Mouse (Mus musculus) Muller cell, postnatal 12 days (primary cell): ENCODE data around the gene Bhlhe41.

ENCODE experiments used
- DNase-seq: peaks from one replicate; pipeline ENCODE4 v3.0.0-alpha.2; 2015; ENCODE audit errors: inconsistent ontology term

Bhlhe41 gene

DNA sequence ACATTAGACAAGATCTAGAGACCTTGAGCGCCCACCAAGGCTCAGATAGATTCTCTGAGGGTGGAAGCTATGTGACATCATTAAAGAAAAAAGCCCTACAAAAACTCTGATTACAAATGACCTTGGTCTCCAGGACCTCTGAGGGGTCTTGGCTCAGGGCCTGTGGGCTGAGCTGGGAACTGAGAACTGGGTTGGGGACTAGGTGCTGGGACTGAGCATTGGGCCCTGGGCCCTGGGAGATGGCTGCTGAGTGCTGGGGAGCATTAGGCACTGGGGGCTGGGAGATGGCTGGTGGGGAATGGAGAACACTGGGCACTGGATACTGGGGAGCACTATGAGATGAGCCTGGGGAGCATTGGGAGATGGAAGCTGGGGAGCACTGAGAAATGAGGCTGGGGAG is 19.3 kb downstream of the Bhlhe41 start:
- DNase-seq: no peak

DNA sequence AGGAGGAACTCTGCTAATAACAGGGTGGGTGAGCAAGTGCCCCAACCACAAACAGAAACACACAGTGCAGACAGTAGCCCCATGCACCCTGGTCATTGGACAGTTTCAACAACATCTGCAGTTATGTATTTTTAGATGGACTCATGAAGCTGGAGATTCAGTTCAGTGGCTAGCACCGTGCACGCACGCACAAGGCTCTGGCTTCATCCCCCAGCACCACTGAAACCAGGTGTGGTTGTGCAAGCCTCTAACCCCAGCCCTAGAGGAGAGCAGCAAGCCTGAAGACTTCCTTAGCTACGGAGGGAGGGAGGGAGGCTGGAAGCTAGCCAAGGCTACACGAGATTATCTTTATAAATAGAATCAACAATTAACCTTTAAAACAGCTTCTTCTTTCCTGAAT is 19.7 kb downstream of the Bhlhe41 start:
- no peak for DNase-seq

DNA sequence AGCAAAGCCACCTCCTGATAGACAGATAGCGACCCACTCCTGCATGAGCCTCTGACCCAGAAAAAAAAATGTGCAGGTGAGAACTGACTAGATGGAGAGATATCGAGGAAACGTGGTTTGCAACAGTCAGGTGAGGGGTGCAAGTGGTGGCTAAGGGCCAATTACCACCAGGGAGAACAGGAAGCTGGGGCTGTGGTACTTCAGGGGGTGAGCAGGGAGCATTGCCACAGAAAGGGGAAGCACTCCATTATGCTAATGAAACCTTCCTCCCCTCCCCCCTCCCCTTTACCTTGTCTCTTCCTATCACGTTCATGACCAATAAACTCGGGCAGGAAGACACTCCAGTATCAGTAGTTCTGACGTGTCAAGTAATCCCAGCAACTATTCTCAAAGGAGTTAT is 30.0 kb downstream of the Bhlhe41 start:
- no peak for DNase-seq

DNA sequence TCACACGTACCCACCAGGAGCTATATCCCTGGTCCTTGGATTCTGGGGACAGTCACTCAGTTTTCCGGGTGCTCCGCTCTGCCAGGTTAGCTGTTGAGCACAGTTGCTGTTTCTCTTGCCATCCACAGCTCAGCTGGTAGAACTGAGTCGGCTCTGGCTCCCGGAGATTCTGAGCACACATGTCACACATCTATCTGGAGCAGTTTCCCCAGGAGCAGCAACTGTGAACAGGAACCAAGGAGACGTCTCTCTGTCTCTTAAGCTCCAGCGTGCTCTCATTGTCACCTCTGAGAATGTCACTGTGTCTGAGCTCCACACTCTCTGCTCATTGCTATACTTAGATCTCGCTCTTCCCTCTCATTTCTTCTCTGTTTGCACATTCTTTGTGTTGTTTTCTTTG is 32.4 kb downstream of the Bhlhe41 start:
- DNase-seq: no peak

DNA sequence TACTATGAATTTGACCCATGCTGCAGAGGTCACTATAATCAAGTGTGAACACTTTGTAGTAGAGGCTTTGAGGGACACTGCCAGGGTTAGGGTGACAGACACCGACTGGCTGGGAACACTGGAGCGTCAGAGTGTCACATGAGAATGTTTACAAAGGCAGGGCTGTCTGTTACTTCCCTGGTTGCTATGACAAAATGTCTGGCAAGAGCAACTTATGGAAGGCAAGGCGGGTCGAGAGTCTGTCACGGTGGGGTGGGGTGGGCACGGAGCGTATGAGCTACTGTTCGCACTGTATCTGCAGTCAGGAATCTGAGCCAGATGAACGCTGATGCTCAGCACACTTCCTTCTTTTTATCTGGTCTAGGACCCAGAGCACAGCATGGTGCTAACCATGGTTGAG is 34.7 kb downstream of the Bhlhe41 start:
- DNase-seq: no peak

DNA sequence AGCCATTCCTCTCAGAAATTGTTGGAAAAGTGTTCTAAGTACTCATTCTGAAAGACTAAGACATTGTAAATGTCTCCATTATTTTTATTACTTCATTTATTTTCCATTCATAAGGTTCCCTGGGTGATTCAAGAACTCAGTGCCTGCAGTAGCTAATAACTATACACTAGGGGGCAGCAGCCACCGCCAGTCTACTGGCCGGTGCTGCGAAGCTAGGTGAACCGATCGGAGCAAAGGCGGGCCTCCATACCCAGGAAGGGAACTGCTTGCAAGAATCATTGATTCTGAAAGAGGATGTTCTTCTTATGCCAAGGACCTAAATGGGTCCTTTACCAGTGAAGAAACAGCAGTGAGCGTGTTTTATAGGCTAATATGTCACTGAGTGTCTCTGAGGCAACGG is 35.2 kb downstream of the Bhlhe41 start:
- peak; percentile 64 for DNase-seq

DNA sequence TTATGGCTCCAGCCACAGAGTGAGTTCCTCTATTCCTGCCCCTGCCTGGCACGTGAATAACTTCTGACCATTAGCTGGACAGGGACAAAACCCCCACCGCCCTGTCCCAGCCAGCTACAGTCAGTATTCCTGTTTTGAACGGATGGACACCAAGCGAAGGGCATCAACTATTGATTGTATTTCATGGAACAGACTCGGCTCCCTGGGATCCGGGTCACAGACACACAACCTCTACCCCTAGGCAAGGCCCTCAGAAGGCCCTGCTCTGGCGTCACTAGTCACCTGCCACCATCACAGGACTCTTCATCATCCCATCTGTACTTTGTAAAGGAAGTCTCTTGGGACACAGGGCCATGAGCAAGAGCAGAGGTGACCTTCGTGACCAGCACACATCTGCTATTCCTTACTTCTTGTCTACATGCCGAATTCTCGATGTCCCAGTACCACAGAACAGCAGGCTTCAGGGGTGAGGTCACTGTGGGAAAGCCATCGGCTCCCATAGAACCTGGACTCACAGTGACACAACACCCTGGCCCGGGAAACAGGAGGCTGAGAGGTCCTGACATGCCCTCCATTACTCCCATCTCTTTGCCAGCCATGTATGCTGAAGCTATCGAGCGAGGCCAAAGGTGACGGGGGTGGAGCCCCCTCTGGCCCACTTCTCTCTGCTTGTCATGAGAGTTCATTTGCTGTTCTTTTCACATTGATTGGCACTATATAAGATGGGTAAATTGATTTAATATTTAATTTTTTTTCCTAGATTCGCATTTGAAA is 36.1 kb downstream of the Bhlhe41 start:
- DNase-seq: no peak

DNA sequence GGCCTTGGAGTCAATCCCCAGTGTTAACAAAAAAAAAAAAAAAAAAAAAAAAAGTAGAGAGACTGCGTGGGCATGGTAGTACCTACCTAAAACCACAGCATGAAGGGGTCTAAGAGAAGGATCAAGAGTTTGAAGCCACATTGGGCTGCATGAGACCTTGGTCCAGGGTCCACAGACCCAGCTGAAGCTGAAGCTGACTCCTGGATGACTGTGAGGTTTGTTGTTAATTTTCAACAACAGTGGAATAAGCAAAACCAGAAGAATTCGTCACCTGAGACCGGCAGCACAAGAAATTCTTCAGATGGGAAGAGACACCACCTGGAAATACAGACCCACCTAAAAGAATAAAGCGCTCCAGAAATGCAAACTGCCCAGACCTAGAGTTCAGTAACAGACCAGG is 39.1 kb downstream of the Bhlhe41 start:
- DNase-seq: no peak

DNA sequence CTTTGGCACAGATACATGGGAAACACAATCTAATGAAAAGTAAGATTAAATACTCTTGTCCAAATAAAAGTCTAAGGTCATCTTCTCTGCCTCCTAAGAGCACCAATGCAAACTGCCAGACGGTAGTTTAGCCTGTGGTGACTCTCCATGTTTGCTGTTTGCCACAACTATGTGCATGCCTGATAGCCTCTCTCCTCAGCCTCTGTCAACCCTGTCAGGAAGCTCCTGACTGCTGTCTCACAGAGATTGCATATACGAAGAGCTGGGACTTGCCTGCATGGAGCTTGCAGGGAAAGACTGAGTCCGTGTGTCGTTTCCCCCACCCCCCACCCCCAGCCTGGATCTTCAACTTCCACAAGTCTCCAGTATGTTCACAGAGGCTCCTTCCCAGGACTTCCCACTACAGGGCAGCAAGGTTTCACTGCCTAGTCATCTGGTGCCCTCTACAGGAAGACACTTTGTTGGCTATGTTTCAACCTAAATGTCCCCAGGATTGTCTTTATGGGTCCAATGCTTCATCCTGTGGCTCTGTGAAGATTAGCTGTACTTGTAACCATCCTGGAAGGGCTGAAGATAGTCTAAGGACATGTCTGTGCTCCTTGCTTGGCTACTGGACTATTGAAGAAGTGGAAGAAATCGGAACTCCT is 41.6 kb downstream of the Bhlhe41 start:
- peak; percentile 51 for DNase-seq

DNA sequence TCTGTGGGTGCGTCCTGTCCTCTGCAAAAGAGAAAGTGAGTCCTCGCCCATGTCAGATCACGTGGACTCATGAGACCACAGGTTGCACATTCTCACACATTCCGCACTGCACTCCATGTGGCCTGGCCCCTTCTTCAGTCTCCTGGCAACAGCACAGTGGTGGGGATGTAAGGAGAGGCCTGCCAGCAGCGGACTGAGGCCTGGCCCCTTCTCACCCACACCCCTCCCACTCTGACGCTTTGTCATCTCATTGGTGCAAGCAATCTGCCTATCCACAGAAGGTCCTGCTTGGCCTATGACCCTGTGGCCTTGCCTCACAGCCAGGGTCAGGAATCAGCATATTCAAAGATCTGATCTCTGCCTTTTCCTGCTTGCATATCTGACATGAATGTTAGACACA is 42.3 kb downstream of the Bhlhe41 start:
- no peak for DNase-seq

DNA sequence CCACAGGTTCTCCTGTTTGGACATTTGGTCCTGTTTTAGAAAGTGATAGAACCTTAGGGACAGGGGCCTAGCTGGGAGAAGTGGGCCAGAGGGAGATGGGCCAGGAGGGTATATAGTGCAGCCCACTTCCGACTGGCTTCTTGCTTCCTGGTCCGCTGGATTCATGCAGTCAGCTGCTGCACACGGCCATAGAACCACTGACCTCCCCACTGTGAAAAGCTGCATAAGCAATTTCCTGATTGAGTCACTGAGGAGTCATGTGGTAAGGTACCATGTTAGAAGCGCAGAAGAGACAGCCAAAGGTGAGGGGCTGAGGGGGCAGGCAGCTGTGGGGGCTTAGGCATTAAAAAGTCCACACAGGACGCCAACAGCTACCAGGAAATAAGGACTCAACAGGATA is 43.1 kb downstream of the Bhlhe41 start:
- no peak for DNase-seq

DNA sequence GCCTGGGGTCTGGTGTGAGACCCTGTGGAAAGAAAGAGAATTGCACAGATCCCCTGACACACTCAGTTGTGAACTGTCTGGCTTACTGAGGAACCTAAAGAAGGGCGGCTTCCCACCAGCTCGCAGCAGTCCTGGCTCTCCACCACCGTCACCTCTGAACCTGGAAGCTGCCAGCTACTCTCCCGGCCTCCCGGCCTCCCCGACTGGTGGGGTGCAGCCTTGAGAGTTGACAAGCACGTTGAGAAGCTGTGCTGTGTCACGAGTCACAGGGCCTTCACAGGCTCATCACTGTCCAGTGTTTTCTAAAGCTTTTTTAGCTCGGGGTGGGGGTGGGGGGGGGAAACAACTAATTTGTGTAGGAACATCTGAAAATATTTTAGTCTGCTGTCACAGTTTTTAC is 46.2 kb downstream of the Bhlhe41 start:
- no peak for DNase-seq

DNA sequence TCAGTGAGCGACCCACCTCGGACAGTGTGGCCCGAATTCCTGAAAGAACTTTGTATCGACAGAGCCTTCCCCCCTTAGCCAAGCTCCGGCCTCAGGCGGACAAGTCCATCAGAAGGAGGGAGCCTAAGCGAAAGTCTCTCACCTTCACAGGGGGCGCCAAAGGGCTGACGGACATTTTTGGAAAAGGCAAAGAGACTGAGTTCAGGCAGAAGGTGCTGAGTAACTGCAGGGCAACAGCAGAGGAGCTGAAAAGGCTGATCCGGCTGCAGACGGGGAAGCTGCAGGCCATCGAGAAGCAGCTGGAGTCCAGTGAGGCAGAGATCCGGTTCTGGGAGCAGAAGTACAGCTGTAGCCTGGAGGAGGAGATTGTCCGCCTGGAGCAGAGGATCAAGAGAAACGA is 50.2 kb downstream of the Bhlhe41 start:
- DNase-seq: no peak

DNA sequence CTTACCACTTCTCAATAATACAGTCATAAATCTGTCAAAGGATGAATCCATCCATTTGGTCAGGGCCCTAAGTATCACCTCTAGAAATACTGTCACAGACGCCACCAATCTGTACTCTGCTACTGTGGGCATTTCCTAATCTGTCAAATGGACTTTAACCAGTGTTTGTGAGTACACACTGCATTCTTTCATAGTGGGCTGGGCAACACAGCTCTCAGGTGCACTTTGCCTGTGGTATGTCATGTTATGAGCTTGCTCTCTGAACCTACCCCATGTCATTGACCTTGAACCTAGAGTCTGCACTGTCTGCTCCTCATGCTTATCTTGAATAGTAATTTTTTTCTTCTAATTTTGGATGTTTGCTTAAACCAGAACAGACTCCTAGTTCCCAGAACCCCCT is 54.2 kb downstream of the Bhlhe41 start:
- no peak for DNase-seq

DNA sequence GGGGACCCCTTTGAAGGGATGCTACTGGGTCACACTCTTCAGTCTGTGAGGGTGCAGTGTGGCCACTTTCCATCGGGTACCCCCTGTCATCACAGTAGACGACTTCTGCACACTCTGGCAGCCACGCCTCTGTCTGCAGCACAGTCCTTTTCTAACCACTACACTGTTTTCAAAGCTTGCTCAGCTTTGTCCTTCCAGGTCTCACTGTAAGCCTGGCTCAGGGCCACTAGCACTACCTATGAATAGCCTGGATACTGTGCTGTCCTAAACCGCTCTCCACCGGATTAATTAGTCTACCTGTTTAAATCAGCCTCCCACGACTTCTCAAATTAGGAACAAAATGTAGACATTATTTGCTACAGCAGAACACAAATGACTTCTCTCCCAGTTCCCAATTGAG is 55.3 kb downstream of the Bhlhe41 start:
- DNase-seq: no peak

DNA sequence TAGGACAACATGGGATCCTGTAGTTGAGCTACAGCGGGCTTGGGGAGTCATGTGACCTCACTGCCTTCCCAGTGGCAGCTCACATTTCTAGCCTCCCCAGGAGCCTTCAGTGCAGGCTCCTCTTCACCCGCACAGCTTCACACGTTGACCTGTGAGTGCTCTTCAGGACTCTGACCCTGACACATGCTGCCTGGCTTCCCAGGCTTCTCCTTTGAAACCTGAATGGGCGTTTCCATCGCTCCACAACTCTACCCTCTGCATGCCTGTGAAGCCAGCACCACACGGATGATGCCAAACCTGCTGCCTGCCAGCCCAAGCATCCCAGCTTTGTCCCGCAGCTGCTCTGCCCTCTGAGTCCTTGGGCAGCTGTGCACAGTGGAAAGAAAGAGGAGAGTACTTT is 55.8 kb downstream of the Bhlhe41 start:
- no peak for DNase-seq
